Mouse (Mus musculus) MEL (cell line): ENCODE results near the gene Acyp1.

Experiments used
- BHLHE40 ChIP-seq: IDR thresholded peaks from 2 replicates; pipeline ENCODE4 v1.6.1; 2012; ENCODE audit warnings: low read depth, mild to moderate bottlenecking, inconsistent platforms, low read length, improper control_type of control experiment, borderline replicate concordance
- CHD2 ChIP-seq: IDR thresholded peaks from 2 replicates; pipeline ENCODE4 v1.6.1; 2011; ENCODE audit warnings: low read length, improper control_type of control experiment
- CTCF ChIP-seq, 3 experiments: IDR thresholded peaks in 2 of 3; conservative IDR thresholded peaks in 1 of 3; 2 replicates each; pipeline ENCODE4 v1.5.1; 2011 to 2012; ENCODE audit warnings: low read length in 3 of 3, low read depth in 2 of 3, mild to moderate bottlenecking in 2 of 3, improper control_type of control experiment in 1 of 3, inconsistent platforms in 1 of 3, mixed read lengths in 1 of 3, moderate library complexity in 1 of 3; ENCODE audit not compliant: control insufficient read depth in 1 of 3, insufficient read depth in 1 of 3, poor library complexity in 1 of 3, severe bottlenecking in 1 of 3
- E2F4 ChIP-seq: IDR thresholded peaks from 2 replicates; pipeline ENCODE4 v1.6.1; 2011; ENCODE audit warnings: low read depth, low read length, improper control_type of control experiment, borderline replicate concordance
- EP300 ChIP-seq, 2 experiments: IDR thresholded peaks; 2 replicates each; pipeline ENCODE4 v1.6.1; 2011; ENCODE audit warnings: improper control_type of control experiment in 2 of 2, low read length in 2 of 2, low read depth in 1 of 2, mild to moderate bottlenecking in 1 of 2
- POLR2A ChIP-seq, 2 experiments: IDR thresholded peaks; 2 replicates each; pipeline ENCODE4 v1.6.1; 2011 to 2012; ENCODE audit warnings: low read length in 2 of 2, mild to moderate bottlenecking in 2 of 2, control low read depth in 1 of 2, improper control_type of control experiment in 1 of 2, low read depth in 1 of 2, moderate library complexity in 1 of 2; ENCODE audit not compliant: control insufficient read depth in 1 of 2, insufficient read depth in 1 of 2, poor library complexity in 1 of 2
- POLR2AphosphoS5 ChIP-seq: IDR thresholded peaks from 2 replicates; pipeline ENCODE4 v1.6.1; 2012; ENCODE audit warnings: low read depth, borderline replicate concordance, mild to moderate bottlenecking, inconsistent platforms, low read length, moderate library complexity, mixed read lengths
- SIN3A ChIP-seq: IDR thresholded peaks from 2 replicates; pipeline ENCODE4 v1.6.1; 2012; ENCODE audit warnings: low read length, improper control_type of control experiment, inconsistent platforms
- TAL1 ChIP-seq: IDR thresholded peaks from 2 replicates; pipeline ENCODE4 v1.6.1; 2012; ENCODE audit warnings: mild to moderate bottlenecking, inconsistent platforms, low read length, moderate library complexity, mixed read lengths
- TCF12 ChIP-seq: IDR thresholded peaks from 2 replicates; pipeline ENCODE4 v1.6.1; 2014; ENCODE audit warnings: low read depth, mild to moderate bottlenecking, inconsistent platforms, low read length, improper control_type of control experiment, moderate library complexity
- ZC3H11A ChIP-seq: IDR thresholded peaks from 2 replicates; pipeline ENCODE4 v1.6.1; 2012; ENCODE audit warnings: low read depth, mild to moderate bottlenecking, inconsistent platforms, low read length, improper control_type of control experiment
- ZNF384 ChIP-seq: IDR thresholded peaks from 2 replicates; pipeline ENCODE4 v1.6.1; 2012; ENCODE audit warnings: low read depth, mild to moderate bottlenecking, inconsistent platforms, low read length, improper control_type of control experiment

- TF ChIP-seq SIN3A = no peak
- TF ChIP-seq POLR2AphosphoS5 = no peak
- TF ChIP-seq CTCF (IDR thresholded peaks at IDR 0.05 in 2 of 3, conservative IDR thresholded peaks at IDR 0.05 in 1 of 3; ENCODE audit: control insufficient read depth in 1 of 3, insufficient read depth in 1 of 3, low read depth in 2 of 3, low read length in 3 of 3, poor library complexity in 1 of 3, severe bottlenecking in 1 of 3) = no peak
- no peak for TF ChIP-seq TCF12
- no peak for TF ChIP-seq POLR2A (IDR thresholded peaks at IDR 0.05; ENCODE audit: control insufficient read depth in 1 of 2, insufficient read depth in 1 of 2, low read depth in 1 of 2, low read length in 2 of 2, poor library complexity in 1 of 2)
- TF ChIP-seq BHLHE40 = no peak
- TF ChIP-seq TAL1 = no peak
- no peak for TF ChIP-seq EP300 (IDR thresholded peaks at IDR 0.05; ENCODE audit: low read depth in 1 of 2, low read length in 2 of 2)
- no peak for TF ChIP-seq ZNF384
- no peak for TF ChIP-seq E2F4
- TF ChIP-seq ZC3H11A = no peak
- TF ChIP-seq CHD2 = no peak
These were observed 32.0 kb downstream of the Acyp1 start for GRCm38 (mm10) chr12:85256074-85256751.
